Mouse (Mus musculus): ENCODE data around the gene Arf3. TPM values are rescaled to one million over a fixed set of nuclear protein-coding genes. Genes with fewer than 3 reads are reported as not detected.
A peak's percentile ranks its signal among the peaks of the same experiment; 100 is the strongest.

Arf3 gene
- polyA plus RNA-seq, 1 experiment from 2014 or later = 37.1 TPM

GRCm38 (mm10) chr15:98805324-98806040 lies 42.5 kb upstream of the Arf3 start:
- 1% methylated on average over 64 of the region's 64 CpGs for WGBS
- no peaks in the 10 kb centered on the region for H3K9me3 ChIP-seq (ENCODE audit: control insufficient read depth, low read length)
- no peak overlapping the region for H3K27ac ChIP-seq (ENCODE audit: low read depth)
- peak; percentile 85 for DNase-seq (ENCODE audit: low spot score)
- peaks cover 15% of the 10 kb centered on the region for H3K4me1 ChIP-seq (replicated peaks; ENCODE audit: control insufficient read depth, insufficient read depth, low read length)
- H3K4me2 ChIP-seq (ENCODE audit: low read length) = peak overlapping the region; percentile 74
- H3K4me3 ChIP-seq (ENCODE audit: low read depth, low read length) = peak overlapping the region; percentile 38
- H3K27me3 ChIP-seq (replicated peaks; ENCODE audit: control insufficient read depth, insufficient read depth, low read length) = peaks cover 96% of the 10 kb centered on the region
- peak; percentile 14; the same call in 1 of the 2 replicates for ATAC-seq (replicated peaks; ENCODE audit: low FRiP score, low TSS enrichment, low read depth)
- H3K9ac ChIP-seq (ENCODE audit: low read length) = peak overlapping the region; percentile 23; the same call in 1 of the 2 replicates
- H3K36me3 ChIP-seq (ENCODE audit: control insufficient read depth, insufficient read depth, low read length) = no peaks in the 10 kb centered on the region

GRCm38 (mm10) chr15:98804054-98804453 lies 41.0 kb upstream of the Arf3 start:
- Histone ChIP-seq H3K4me2 (ENCODE audit: low read length) (peak overlapping the region; percentile 23; the same call in 1 of the 2 replicates), H3K36me3 (ENCODE audit: control insufficient read depth, insufficient read depth, low read length) (no peaks in the 10 kb centered on the region), H3K4me3 (ENCODE audit: low read depth, low read length) (0 out of 2 replicates have a peak overlapping the region, but pooled peaks have one; percentile 10), H3K27me3 (replicated peaks; ENCODE audit: control insufficient read depth, insufficient read depth, low read length) (peaks cover 99% of the 10 kb centered on the region), H3K9me3 (ENCODE audit: control insufficient read depth, low read length) (no peaks in the 10 kb centered on the region), H3K27ac (ENCODE audit: low read depth) (no peak overlapping the region), H3K4me1 (replicated peaks; ENCODE audit: control insufficient read depth, insufficient read depth, low read length) (peaks cover 15% of the 10 kb centered on the region), H3K9ac (ENCODE audit: low read length) (no peak overlapping the region)
- no peak for ATAC-seq (replicated peaks; ENCODE audit: low FRiP score, low TSS enrichment, low read depth)
- DNase-seq (ENCODE audit: low spot score) = peak; percentile 96
- 2% methylated on average over 32 of the region's 32 CpGs for WGBS

GRCm38 (mm10) chr15:98802926-98803325 lies 39.9 kb upstream of the Arf3 start:
- H3K36me3 ChIP-seq (ENCODE audit: control insufficient read depth, insufficient read depth, low read length) = no peaks in the 10 kb centered on the region
- no peak overlapping the region for H3K4me3 ChIP-seq (ENCODE audit: low read depth, low read length)
- H3K9me3 ChIP-seq (ENCODE audit: control insufficient read depth, low read length) = no peaks in the 10 kb centered on the region
- H3K27me3 ChIP-seq (replicated peaks; ENCODE audit: control insufficient read depth, insufficient read depth, low read length) = peaks cover 99% of the 10 kb centered on the region
- H3K9ac ChIP-seq (ENCODE audit: low read length) = no peak overlapping the region
- DNase-seq (ENCODE audit: low spot score) (no peak), ATAC-seq (replicated peaks; ENCODE audit: low FRiP score, low TSS enrichment, low read depth) (no peak)
- peaks cover 10% of the 10 kb centered on the region for H3K4me1 ChIP-seq (replicated peaks; ENCODE audit: control insufficient read depth, insufficient read depth, low read length)
- no peak overlapping the region for H3K4me2 ChIP-seq (ENCODE audit: low read length)
- no peak overlapping the region for H3K27ac ChIP-seq (ENCODE audit: low read depth)
- WGBS = 4% methylated on average over 8 of the region's 8 CpGs

GRCm38 (mm10) chr15:98799396-98799795 lies 36.4 kb upstream of the Arf3 start:
- DNase-seq (ENCODE audit: low spot score) = peak; percentile 96
- no peak overlapping the region for H3K9ac ChIP-seq (ENCODE audit: low read length)
- no peaks in the 10 kb centered on the region for H3K36me3 ChIP-seq (ENCODE audit: control insufficient read depth, insufficient read depth, low read length)
- H3K4me1 ChIP-seq (replicated peaks; ENCODE audit: control insufficient read depth, insufficient read depth, low read length) = 0 out of 2 replicates have a peak, but pooled peaks cover 4% of the 10 kb centered on the region
- WGBS = 13% methylated on average over 12 of the region's 12 CpGs
- peaks cover 99% of the 10 kb centered on the region for H3K27me3 ChIP-seq (replicated peaks; ENCODE audit: control insufficient read depth, insufficient read depth, low read length)
- ATAC-seq (replicated peaks; ENCODE audit: low FRiP score, low TSS enrichment, low read depth) = no peak
- H3K4me2 ChIP-seq (ENCODE audit: low read length) = no peak overlapping the region
- H3K27ac ChIP-seq (ENCODE audit: low read depth) = no peak overlapping the region
- no peaks in the 10 kb centered on the region for H3K9me3 ChIP-seq (ENCODE audit: control insufficient read depth, low read length)
- no peak overlapping the region for H3K4me3 ChIP-seq (ENCODE audit: low read depth, low read length)

- Histone ChIP-seq H3K27me3 (replicated peaks; ENCODE audit: control insufficient read depth, insufficient read depth, low read length) (peaks cover 99% of the 10 kb centered on the region), H3K4me1 (replicated peaks; ENCODE audit: control insufficient read depth, insufficient read depth, low read length) (0 out of 2 replicates have a peak, but pooled peaks cover 4% of the 10 kb centered on the region), H3K9ac (ENCODE audit: low read length) (no peak overlapping the region), H3K9me3 (ENCODE audit: control insufficient read depth, low read length) (no peaks in the 10 kb centered on the region), H3K4me2 (ENCODE audit: low read length) (no peak overlapping the region), H3K4me3 (ENCODE audit: low read depth, low read length) (no peak overlapping the region), H3K36me3 (ENCODE audit: control insufficient read depth, insufficient read depth, low read length) (no peaks in the 10 kb centered on the region), H3K27ac (ENCODE audit: low read depth) (no peak overlapping the region)
- 47% methylated on average over 3 of the region's 3 CpGs for whole genome bisulfite sequencing
- DNase-seq (ENCODE audit: low spot score) (no peak), ATAC-seq (replicated peaks; ENCODE audit: low FRiP score, low TSS enrichment, low read depth) (no peak)
Measured at GRCm38 (mm10) chr15:98798903-98799302, 35.9 kb upstream of the Arf3 start.

GRCm38 (mm10) chr15:98797835-98798492 lies 35.0 kb upstream of the Arf3 start:
- no peak for DNase-seq (ENCODE audit: low spot score)
- 0 out of 2 replicates have a peak, but pooled peaks cover 4% of the 10 kb centered on the region for H3K4me1 ChIP-seq (replicated peaks; ENCODE audit: control insufficient read depth, insufficient read depth, low read length)
- H3K4me3 ChIP-seq (ENCODE audit: low read depth, low read length) = no peak overlapping the region
- no peaks in the 10 kb centered on the region for H3K9me3 ChIP-seq (ENCODE audit: control insufficient read depth, low read length)
- H3K36me3 ChIP-seq (ENCODE audit: control insufficient read depth, insufficient read depth, low read length) = no peaks in the 10 kb centered on the region
- H3K9ac ChIP-seq (ENCODE audit: low read length) = no peak overlapping the region
- ATAC-seq (replicated peaks; ENCODE audit: low FRiP score, low TSS enrichment, low read depth) = no peak
- peaks cover 99% of the 10 kb centered on the region for H3K27me3 ChIP-seq (replicated peaks; ENCODE audit: control insufficient read depth, insufficient read depth, low read length)
- H3K27ac ChIP-seq (ENCODE audit: low read depth) = no peak overlapping the region
- 4% methylated on average over 28 of the region's 28 CpGs for WGBS
- H3K4me2 ChIP-seq (ENCODE audit: low read length) = no peak overlapping the region

- H3K4me2 ChIP-seq (ENCODE audit: low read length) = no peak overlapping the region
- H3K27me3 ChIP-seq (replicated peaks; ENCODE audit: control insufficient read depth, insufficient read depth, low read length) = peaks cover 99% of the 10 kb centered on the region
- 0 out of 2 replicates have a peak, but pooled peaks cover 9% of the 10 kb centered on the region for H3K4me1 ChIP-seq (replicated peaks; ENCODE audit: control insufficient read depth, insufficient read depth, low read length)
- H3K27ac ChIP-seq (ENCODE audit: low read depth) = no peak overlapping the region
- ATAC-seq (replicated peaks; ENCODE audit: low FRiP score, low TSS enrichment, low read depth) (no peak), DNase-seq (ENCODE audit: low spot score) (no peak)
- H3K9ac ChIP-seq (ENCODE audit: low read length) = no peak overlapping the region
- H3K9me3 ChIP-seq (ENCODE audit: control insufficient read depth, low read length) = no peaks in the 10 kb centered on the region
- no peak overlapping the region for H3K4me3 ChIP-seq (ENCODE audit: low read depth, low read length)
- no peaks in the 10 kb centered on the region for H3K36me3 ChIP-seq (ENCODE audit: control insufficient read depth, insufficient read depth, low read length)
- 6% methylated on average over 13 of the region's 13 CpGs for WGBS
Measured at GRCm38 (mm10) chr15:98796803-98797595, 34.0 kb upstream of the Arf3 start.

- H3K27ac ChIP-seq (ENCODE audit: low read depth) = no peak overlapping the region
- H3K9me3 ChIP-seq (ENCODE audit: control insufficient read depth, low read length) = no peaks in the 10 kb centered on the region
- H3K4me2 ChIP-seq (ENCODE audit: low read length) = no peak overlapping the region; the same call in 1 of the 2 replicates
- ATAC-seq (replicated peaks; ENCODE audit: low FRiP score, low TSS enrichment, low read depth) (no peak), DNase-seq (ENCODE audit: low spot score) (no peak)
- H3K36me3 ChIP-seq (ENCODE audit: control insufficient read depth, insufficient read depth, low read length) = no peaks in the 10 kb centered on the region
- peaks cover 14% of the 10 kb centered on the region for H3K4me1 ChIP-seq (replicated peaks; ENCODE audit: control insufficient read depth, insufficient read depth, low read length)
- no peak overlapping the region for H3K4me3 ChIP-seq (ENCODE audit: low read depth, low read length)
- 3% methylated on average over 13 of the region's 13 CpGs for WGBS
- H3K27me3 ChIP-seq (replicated peaks; ENCODE audit: control insufficient read depth, insufficient read depth, low read length) = peaks cover 99% of the 10 kb centered on the region
- H3K9ac ChIP-seq (ENCODE audit: low read length) = no peak overlapping the region
Measured at GRCm38 (mm10) chr15:98793141-98793698, 30.2 kb upstream of the Arf3 start.

Measured in intestine, embryonic 14.5 days (tissue).